Mouse (Mus musculus) kidney, postnatal 10 days (tissue): Measurements from ENCODE around the gene Esyt2.
"Not testable (repeated sequence)": the region's sequence is repeated elsewhere in the genome, so short reads cannot be mapped to it uniquely, and the experiment has no call there.

Source experiments
- DNase-seq: peaks from one replicate; pipeline ENCODE4 v3.0.0; 2021; ENCODE audit warnings: mixed read lengths

Gene Esyt2

GRCm38 (mm10) chr12:116280653-116281364, at the start of gene Esyt2:
Gene Esyt2 (plus strand): TSS chr12:116281196.
- DNase-seq = peak; percentile 100

GRCm38 (mm10) chr12:116231612-116232011, 49.4 kb upstream of the Esyt2 start:
- DNase-seq = peak; percentile 88

GRCm38 (mm10) chr12:116232061-116232460, 48.9 kb upstream of the Esyt2 start:
- no peak for DNase-seq

- no peak for DNase-seq
These were observed 45.6 kb upstream of the Esyt2 start for GRCm38 (mm10) chr12:116235356-116235755.

- no peak for DNase-seq
These were observed 44.3 kb upstream of the Esyt2 start for GRCm38 (mm10) chr12:116236658-116237057.

GRCm38 (mm10) chr12:116238370-116238769, 42.6 kb upstream of the Esyt2 start:
- DNase-seq = no peak

GRCm38 (mm10) chr12:116238803-116239202, 42.2 kb upstream of the Esyt2 start:
- no peak for DNase-seq

- no peak for DNase-seq
These were observed 36.4 kb upstream of the Esyt2 start for GRCm38 (mm10) chr12:116244601-116245000.

GRCm38 (mm10) chr12:116254652-116255051, 26.3 kb upstream of the Esyt2 start:
- DNase-seq = no peak

GRCm38 (mm10) chr12:116255636-116256035, 25.4 kb upstream of the Esyt2 start:
- DNase-seq = no peak

GRCm38 (mm10) chr12:116258321-116258720, 22.7 kb upstream of the Esyt2 start:
- DNase-seq = no peak

- DNase-seq = peak; percentile 93
These were observed 18.2 kb upstream of the Esyt2 start, which contains the start of gene Wdr60 for GRCm38 (mm10) chr12:116262555-116263341. Gene Wdr60 (minus strand): TSS chr12:116263022.

GRCm38 (mm10) chr12:116264756-116265155, 16.2 kb upstream of the Esyt2 start:
- DNase-seq = no peak

- DNase-seq = no peak
These were observed 15.7 kb upstream of the Esyt2 start for GRCm38 (mm10) chr12:116265275-116265674.

GRCm38 (mm10) chr12:116269450-116269849, 11.5 kb upstream of the Esyt2 start:
- no peak for DNase-seq

- no peak for DNase-seq
These were observed 10.5 kb upstream of the Esyt2 start for GRCm38 (mm10) chr12:116270538-116270937.

- DNase-seq = no peak
These were observed 9.9 kb upstream of the Esyt2 start for GRCm38 (mm10) chr12:116271071-116271470.

- DNase-seq = no peak
These were observed 7.3 kb upstream of the Esyt2 start for GRCm38 (mm10) chr12:116273733-116274132.

- DNase-seq = not testable (repeated sequence)
These were observed 5.9 kb upstream of the Esyt2 start, which contains the start of gene Gm11027 for GRCm38 (mm10) chr12:116275086-116275485. Gene Gm11027 (plus strand): TSS chr12:116275386.

- DNase-seq = no peak
These were observed 5.4 kb upstream of the Esyt2 start for GRCm38 (mm10) chr12:116275631-116276030.

GRCm38 (mm10) chr12:116276961-116277360, 4.0 kb upstream of the Esyt2 start:
- DNase-seq = no peak

- DNase-seq = no peak
These were observed 2.5 kb upstream of the Esyt2 start for GRCm38 (mm10) chr12:116278541-116278940.

GRCm38 (mm10) chr12:116279181-116279580, 1.8 kb upstream of the Esyt2 start:
- DNase-seq = no peak

- no peak for DNase-seq
These were observed 795 bp upstream of the Esyt2 start for GRCm38 (mm10) chr12:116280149-116280652.
